Mouse (Mus musculus) liver, postnatal 0 days (tissue): ENCODE results near the gene Atad5. TPM values are rescaled to one million over a fixed set of nuclear protein-coding genes. Genes with fewer than 3 reads are reported as not detected.
A peak's percentile ranks its signal among the peaks of the same experiment; 100 is the strongest.

Source experiments
- ATAC-seq: fragments of 200-750 bp; cut with Nextera tagmentation; 2 replicates; pipeline ENCODE4 v1.8.0; 2017; ENCODE audit warnings: mild to moderate bottlenecking, moderate library complexity
- DNase-seq: peaks from one replicate; pipeline ENCODE4 v3.0.0-alpha.2; 2016
- H3K27ac ChIP-seq: fragments of 300-500 bp; sonication (generic); 2 replicates; pipeline ENCODE4 v1.5.1; 2014; ENCODE audit warnings: antibody characterized with exemption, moderate library complexity, mild to moderate bottlenecking, low read depth
- H3K27me3 ChIP-seq: fragments of 300-500 bp; sonication (generic); 2 replicates; pipeline ENCODE4 v1.6.1; 2014; ENCODE audit warnings: low read length, control low read depth, mixed read lengths; ENCODE audit not compliant: insufficient read depth
- H3K36me3 ChIP-seq: fragments of 300-500 bp; sonication (generic); replicated peaks from 2 replicates; pipeline ENCODE4 v1.6.1; 2014; ENCODE audit warnings: mild to moderate bottlenecking, control low read depth, low read length, moderate library complexity, mixed read lengths; ENCODE audit not compliant: insufficient read depth
- H3K4me1 ChIP-seq: fragments of 300-500 bp; sonication (generic); 2 replicates; pipeline ENCODE4 v1.6.1; 2014; ENCODE audit warnings: antibody characterized with exemption, mild to moderate bottlenecking, control low read depth; ENCODE audit not compliant: insufficient read depth
- H3K4me2 ChIP-seq: fragments of 300-500 bp; sonication (generic); 2 replicates; pipeline ENCODE4 v1.6.1; 2014; ENCODE audit warnings: low read depth, mild to moderate bottlenecking, low read length, moderate library complexity, mixed read lengths
- H3K4me3 ChIP-seq: fragments of 300-500 bp; sonication (generic); 2 replicates; pipeline ENCODE4 v1.5.1; 2014; ENCODE audit warnings: low read depth, low read length
- H3K9ac ChIP-seq: fragments of 300-500 bp; sonication (generic); replicated peaks from 2 replicates; pipeline ENCODE4 v1.6.1; 2014; ENCODE audit warnings: mild to moderate bottlenecking, moderate library complexity
- H3K9me3 ChIP-seq: fragments of 300-500 bp; sonication (generic); 2 replicates; pipeline ENCODE4 v1.6.1; 2016; ENCODE audit warnings: mild to moderate bottlenecking, control low read depth, low read length, mixed read lengths
- CTCF ChIP-seq: sonication (generic); IDR thresholded peaks from 2 replicates; pipeline ENCODE4 v1.5.1; 2016; ENCODE audit warnings: antibody characterized with exemption, low read depth
- EP300 ChIP-seq: IDR thresholded peaks from 2 replicates; pipeline ENCODE4 v1.6.1; 2016; ENCODE audit warnings: antibody characterized with exemption, low read depth, mild to moderate bottlenecking
- WGBS: fragments of 180-500 bp; shearing (Covaris S2); extraction: QIAGEN DNeasy Blood & Tissue Kit; methylation state at CpG from one replicate; pipeline ENCODE4 v1.1.7; 2014; ENCODE audit not compliant: insufficient replicate concordance; 5-methylcytosine and 5-hydroxymethylcytosine counted together
- polyA plus RNA-seq: library from polyadenylated mRNA; unstranded; fragments of >200 nt; fragmentation: Nextera tagmentation; extraction: Ambion mirVana; gene quantifications from 2 replicates; pipeline ENCODE4 v1.2.1, GENCODE M21; 2015

Gene Atad5
- polyA plus RNA-seq, result 3.7 and 4.9 TPM in 2 replicates

- ATAC-seq (peak; percentile 82), DNase-seq (peak; percentile 92)
- Histone ChIP-seq H3K9me3 (no peaks in the 10 kb centered on the region), H3K4me1 (peaks cover 21% of the 10 kb centered on the region), H3K4me3 (peak within 1 kb of the TSS; percentile 93), H3K9ac (peak within 1 kb of the TSS; percentile 96), H3K4me2 (peak within 1 kb of the TSS; percentile 83), H3K27me3 (no peaks in the 10 kb centered on the region), H3K36me3 (no peaks in the 10 kb centered on the region; the same call in 1 of the 2 replicates), H3K27ac (peak within 1 kb of the TSS; percentile 78)
- WGBS, result 3% methylated on average over 57 of the region's 57 CpGs
- peak; percentile 71 for TF ChIP-seq EP300
- no peak for TF ChIP-seq CTCF
These were observed at the start of gene Atad5 for GRCm38 (mm10) chr11:80088917-80089816. TSS of gene Atad5 (plus strand) at chr11:80089400.

GRCm38 (mm10) chr11:80042615-80043418 lies 46.4 kb upstream of the Atad5 start:
- peak; percentile 92 for ATAC-seq
- Histone ChIP-seq H3K36me3 (peaks cover 13% of the 10 kb centered on the region), H3K4me1 (no peaks in the 10 kb centered on the region), H3K27me3 (no peaks in the 10 kb centered on the region), H3K9me3 (no peaks in the 10 kb centered on the region), H3K4me3 (no peak overlapping the region), H3K27ac (no peak overlapping the region), H3K9ac (no peak overlapping the region), H3K4me2 (no peak overlapping the region)
- WGBS, result 52% methylated on average over 10 of the region's 10 CpGs
- TF ChIP-seq EP300 (no peak), CTCF (peak; percentile 83)
- peak; percentile 58 for DNase-seq

- Histone ChIP-seq H3K36me3 (peaks cover 19% of the 10 kb centered on the region), H3K4me1 (no peaks in the 10 kb centered on the region), H3K9ac (no peak overlapping the region), H3K27ac (no peak overlapping the region), H3K4me3 (no peak overlapping the region), H3K4me2 (no peak overlapping the region), H3K9me3 (no peaks in the 10 kb centered on the region), H3K27me3 (no peaks in the 10 kb centered on the region)
- 76% methylated on average over 8 of the region's 8 CpGs for WGBS
- no peak for TF ChIP-seq EP300
- TF ChIP-seq CTCF, result no peak
- no peak for DNase-seq
- ATAC-seq, result no peak
These were observed 45.8 kb upstream of the Atad5 start for GRCm38 (mm10) chr11:80043419-80043817.

GRCm38 (mm10) chr11:80046856-80047255 lies 42.3 kb upstream of the Atad5 start:
- 93% methylated on average over 7 of the region's 7 CpGs for WGBS
- peaks cover 50% of the 10 kb centered on the region for H3K36me3 ChIP-seq
- no peak for DNase-seq

GRCm38 (mm10) chr11:80050088-80050487 lies 39.1 kb upstream of the Atad5 start:
- Histone ChIP-seq H3K4me1 (no peaks in the 10 kb centered on the region), H3K4me3 (no peak overlapping the region), H3K9ac (no peak overlapping the region), H3K27ac (no peak overlapping the region), H3K9me3 (no peaks in the 10 kb centered on the region), H3K27me3 (no peaks in the 10 kb centered on the region), H3K36me3 (peaks cover 78% of the 10 kb centered on the region), H3K4me2 (no peak overlapping the region)
- 77% methylated on average over 2 of the region's 2 CpGs for WGBS
- DNase-seq (no peak), ATAC-seq (no peak)
- TF ChIP-seq EP300 (no peak), CTCF (no peak)

More at GRCm38 (mm10) chr11:80046856-80047255, 42.3 kb upstream of the Atad5 start:
- no peak for TF ChIP-seq EP300
- TF ChIP-seq CTCF, result no peak
- Histone ChIP-seq H3K27ac (no peak overlapping the region), H3K9ac (no peak overlapping the region), H3K4me2 (no peak overlapping the region), H3K9me3 (no peaks in the 10 kb centered on the region), H3K4me1 (no peaks in the 10 kb centered on the region), H3K4me3 (no peak overlapping the region), H3K27me3 (no peaks in the 10 kb centered on the region)
- ATAC-seq, result no peak

GRCm38 (mm10) chr11:80052456-80052855 lies 36.7 kb upstream of the Atad5 start:
- Histone ChIP-seq H3K27ac (no peak overlapping the region), H3K9me3 (no peaks in the 10 kb centered on the region), H3K9ac (no peak overlapping the region), H3K4me3 (no peak overlapping the region), H3K4me1 (no peaks in the 10 kb centered on the region), H3K27me3 (no peaks in the 10 kb centered on the region), H3K4me2 (no peak overlapping the region), H3K36me3 (peaks cover 92% of the 10 kb centered on the region)
- TF ChIP-seq EP300 (no peak), CTCF (no peak)
- ATAC-seq (no peak), DNase-seq (no peak)
- 81% methylated on average over 7 of the region's 7 CpGs for WGBS
